Mouse (Mus musculus) kidney, embryonic 16.5 days (tissue): ENCODE data around the gene Usp34. TPM values are rescaled to one million over a fixed set of nuclear protein-coding genes. Genes with fewer than 3 reads are reported as not detected.
"Not testable (repeated sequence)": the region's sequence is repeated elsewhere in the genome, so short reads cannot be mapped to it uniquely, and the experiment has no call there.

ENCODE experiments used
- ATAC-seq: fragments of 200-750 bp; cut with Nextera tagmentation; 2 replicates; pipeline ENCODE4 v1.8.0; 2017; ENCODE audit warnings: moderate TSS enrichment; ENCODE audit not compliant: low FRiP score, low TSS enrichment
- H3K27ac ChIP-seq: fragments of 300-500 bp; sonication (generic); 2 replicates; pipeline ENCODE4 v1.5.1; 2014; ENCODE audit warnings: low read length
- H3K27me3 ChIP-seq: fragments of 300-500 bp; sonication (generic); 2 replicates; pipeline ENCODE4 v1.6.1; 2014; ENCODE audit warnings: low read length, control low read depth, mixed read lengths; ENCODE audit not compliant: insufficient read depth
- H3K36me3 ChIP-seq: fragments of 300-500 bp; sonication (generic); 2 replicates; pipeline ENCODE4 v1.6.1; 2014; ENCODE audit warnings: low read length, control low read depth, mixed read lengths; ENCODE audit not compliant: insufficient read depth
- H3K4me1 ChIP-seq: fragments of 300-500 bp; sonication (generic); 2 replicates; pipeline ENCODE4 v1.6.1; 2014; ENCODE audit warnings: low read length, control low read depth, mixed read lengths; ENCODE audit not compliant: insufficient read depth
- H3K4me2 ChIP-seq: fragments of 300-500 bp; sonication (generic); replicated peaks from 2 replicates; pipeline ENCODE4 v1.6.1; 2014; ENCODE audit warnings: low read depth, low read length
- H3K4me3 ChIP-seq: fragments of 300-500 bp; sonication (generic); 2 replicates; pipeline ENCODE4 v1.5.1; 2014; ENCODE audit warnings: mild to moderate bottlenecking, low read length
- H3K9ac ChIP-seq: fragments of 300-500 bp; sonication (generic); replicated peaks from 2 replicates; pipeline ENCODE4 v1.6.1; 2014; ENCODE audit warnings: low read length
- H3K9me3 ChIP-seq: fragments of 300-500 bp; sonication (generic); 2 replicates; pipeline ENCODE4 v1.6.1; 2016; ENCODE audit warnings: low read length, control low read depth
- WGBS: fragments of 180-500 bp; shearing (Covaris S2); extraction: QIAGEN DNeasy Blood & Tissue Kit; methylation state at CpG from one replicate; pipeline ENCODE4 v1.1.7; 2014; 5-methylcytosine and 5-hydroxymethylcytosine counted together
- polyA plus RNA-seq: library from polyadenylated mRNA; unstranded; fragments of >200 nt; fragmentation: Nextera tagmentation; extraction: Ambion mirVana; gene quantifications from 2 replicates; pipeline ENCODE4 v1.2.1, GENCODE M21; 2015

Usp34 gene
- polyA plus RNA-seq, 1 experiment from 2014 or later, result 22.5 TPM

DNA sequence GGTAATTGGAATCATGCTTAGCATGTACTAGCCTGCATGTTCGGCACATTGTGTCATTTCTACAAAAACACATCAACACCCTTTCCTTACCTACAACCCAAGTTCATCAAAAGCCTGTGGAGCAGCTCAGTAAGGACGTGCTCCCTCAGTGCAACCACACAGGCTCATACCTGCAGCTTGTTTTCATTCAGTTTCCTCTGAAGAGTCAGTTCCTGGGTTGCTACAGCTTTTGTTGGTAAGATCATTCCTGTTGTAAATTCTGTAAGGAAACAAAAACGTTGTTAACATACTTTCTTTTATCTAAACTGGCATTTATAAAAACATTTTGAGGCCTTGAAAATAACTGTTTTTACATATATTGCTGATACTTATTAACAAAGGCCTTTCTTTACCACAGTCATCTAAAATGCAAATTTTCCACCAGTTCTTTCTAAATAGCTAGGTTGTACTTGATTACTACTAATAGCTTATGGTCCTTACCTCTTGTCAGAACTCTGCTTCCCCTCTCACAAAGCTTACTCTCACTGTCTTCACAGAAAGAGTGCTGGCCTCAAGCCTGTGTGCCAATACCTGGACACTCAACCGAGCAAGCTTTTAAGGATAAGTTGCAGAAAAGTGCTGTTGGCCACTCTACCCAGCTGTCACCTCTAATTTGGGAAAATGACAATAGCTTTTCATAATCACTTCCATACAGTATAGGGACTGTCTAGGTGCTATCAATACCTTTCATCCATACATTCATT is 185.5 kb downstream of the Usp34 start:
- Histone ChIP-seq H3K36me3 (peaks cover 64% of the 10 kb centered on the region), H3K9ac (no peak overlapping the region), H3K9me3 (no peaks in the 10 kb centered on the region), H3K4me2 (no peak overlapping the region), H3K27me3 (no peaks in the 10 kb centered on the region), H3K4me3 (no peak overlapping the region), H3K27ac (no peak overlapping the region), H3K4me1 (peaks cover 17% of the 10 kb centered on the region)
- 91% methylated on average over 4 of the region's 4 CpGs for WGBS
- no peak for ATAC-seq

DNA sequence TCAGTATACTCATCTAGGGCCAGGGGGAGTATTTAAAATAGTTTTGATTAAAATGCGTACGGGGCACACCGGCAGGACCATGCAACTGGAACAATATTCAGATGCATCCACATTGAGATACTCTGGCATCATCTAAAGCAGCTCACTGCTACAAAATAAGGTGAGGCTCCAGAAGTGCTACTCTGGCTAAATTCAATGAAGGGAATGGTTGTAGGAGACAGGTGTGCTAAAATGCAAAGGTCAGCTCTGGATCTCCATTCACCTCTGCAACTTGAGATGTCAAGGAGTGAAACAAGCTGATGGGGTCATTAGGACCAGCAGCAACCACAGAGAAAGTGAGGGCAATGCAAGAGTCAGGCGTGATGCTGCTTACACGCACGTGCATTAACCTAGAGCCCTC is 188.5 kb downstream of the Usp34 start:
- H3K9me3 ChIP-seq, result no peaks in the 10 kb centered on the region
- no peak overlapping the region for H3K4me2 ChIP-seq
- peaks cover 42% of the 10 kb centered on the region for H3K36me3 ChIP-seq
- H3K4me3 ChIP-seq, result no peak overlapping the region
- WGBS, result 64% methylated on average over 6 of the region's 6 CpGs
- H3K27ac ChIP-seq, result no peak overlapping the region
- no peak overlapping the region for H3K9ac ChIP-seq
- no peaks in the 10 kb centered on the region for H3K27me3 ChIP-seq
- peaks cover 20% of the 10 kb centered on the region for H3K4me1 ChIP-seq
- no peak for ATAC-seq

DNA sequence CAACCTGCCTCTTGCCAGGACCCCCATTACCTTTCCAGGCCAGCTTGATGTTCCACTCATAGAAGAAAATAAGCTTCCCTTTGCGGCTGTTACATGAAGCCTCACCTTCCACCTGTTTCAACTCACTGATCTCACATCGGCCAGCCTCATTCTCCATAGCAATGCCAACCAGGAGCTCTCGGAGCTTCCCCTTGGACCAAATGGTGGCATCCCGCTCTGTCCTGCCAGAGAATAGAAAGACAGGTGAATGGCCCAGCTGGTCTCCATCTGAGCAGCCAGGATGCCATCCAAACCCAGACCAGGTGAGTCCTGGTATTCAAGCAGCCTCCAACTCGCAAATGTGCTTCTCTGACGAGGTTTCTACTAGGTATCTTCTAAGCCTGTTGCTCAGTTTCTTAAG is 190.0 kb downstream of the Usp34 start:
- H3K9ac ChIP-seq, result peak overlapping the region; percentile 95
- no peaks in the 10 kb centered on the region for H3K9me3 ChIP-seq
- peak overlapping the region; percentile 67 for H3K4me2 ChIP-seq
- ATAC-seq, result no peak
- 22% methylated on average over 6 of the region's 6 CpGs for WGBS
- no peaks in the 10 kb centered on the region for H3K27me3 ChIP-seq
- no peak overlapping the region for H3K27ac ChIP-seq
- peak overlapping the region; percentile 86 for H3K4me3 ChIP-seq
- H3K4me1 ChIP-seq, result peaks cover 20% of the 10 kb centered on the region
- peaks cover 29% of the 10 kb centered on the region for H3K36me3 ChIP-seq

DNA sequence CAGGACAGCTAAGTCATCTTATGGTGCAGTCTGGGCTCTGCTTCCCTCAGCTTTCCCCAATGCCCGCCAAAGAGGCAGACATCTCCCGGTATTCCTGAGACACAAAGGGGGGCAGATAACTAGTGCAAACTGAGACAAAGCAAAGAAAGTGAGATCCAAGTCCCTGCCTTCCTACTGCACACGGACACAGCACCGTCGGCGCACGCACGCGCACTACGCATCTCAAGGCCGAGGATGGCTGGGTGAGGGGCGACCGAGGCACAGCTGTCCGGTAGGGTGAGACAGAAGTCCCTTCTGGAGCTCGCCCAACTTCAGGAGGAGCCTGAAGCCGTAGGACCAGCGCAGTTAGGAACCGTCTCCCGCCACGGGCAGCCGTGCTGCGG is 190.6 kb downstream of the Usp34 start:
- Histone ChIP-seq H3K4me2 (peak overlapping the region; percentile 67), H3K9me3 (no peaks in the 10 kb centered on the region), H3K36me3 (peaks cover 23% of the 10 kb centered on the region), H3K4me1 (peaks cover 20% of the 10 kb centered on the region), H3K27me3 (no peaks in the 10 kb centered on the region), H3K9ac (peak overlapping the region; percentile 95), H3K27ac (peak overlapping the region; percentile 96), H3K4me3 (peak overlapping the region; percentile 86)
- ATAC-seq, result peak; percentile 87
- under 1% methylated on average over 21 of the region's 22 CpGs for WGBS

DNA sequence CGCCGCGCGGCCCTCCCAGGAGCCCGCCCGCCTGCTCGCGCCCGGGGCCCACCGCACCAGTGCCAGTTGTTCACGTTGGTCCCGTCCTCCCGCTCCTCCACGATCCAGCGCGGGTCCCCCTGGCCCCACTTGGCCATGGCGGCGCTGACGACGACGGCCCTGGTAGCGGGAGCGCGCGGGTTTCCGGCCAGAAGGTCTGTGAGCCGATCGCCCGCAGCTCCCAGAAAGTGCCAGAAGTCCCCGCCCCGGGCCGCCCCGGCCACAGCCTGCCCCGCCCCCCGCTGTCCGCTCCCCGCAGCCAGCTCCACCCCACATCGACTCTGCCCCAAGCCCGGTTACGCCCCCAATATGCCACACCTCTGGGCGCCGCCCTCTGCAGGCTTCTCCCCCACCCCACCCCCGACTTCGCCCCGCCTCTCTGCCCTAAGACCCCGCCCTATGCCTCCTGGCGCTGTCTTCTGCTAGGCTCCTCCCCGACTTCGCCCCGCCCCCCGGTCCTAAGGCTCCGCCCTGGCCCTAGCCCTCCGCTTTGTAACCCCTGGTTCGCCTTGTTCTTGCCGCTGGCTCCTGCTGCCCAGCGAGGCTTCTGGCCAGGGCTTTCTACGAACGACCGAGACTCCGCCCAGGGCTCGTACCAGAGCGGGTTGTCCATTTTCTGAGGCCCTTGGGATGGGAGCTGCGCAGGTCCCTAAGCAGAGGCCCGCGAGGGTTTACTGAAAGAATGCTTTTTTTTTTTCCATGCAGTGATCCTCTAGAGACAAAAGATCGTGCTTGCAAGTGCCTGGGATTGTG is 191.2 kb downstream of the Usp34 start, which contains the start of gene Ahsa2:
Gene Ahsa2 (minus strand): TSS at position 313 of the 792 bp plus-strand sequence.
- H3K27ac ChIP-seq, result peak within 1 kb of the TSS; percentile 96
- peak; percentile 97 for ATAC-seq
- whole genome bisulfite sequencing, result under 1% methylated on average over 56 of the region's 66 CpGs
- H3K9ac ChIP-seq, result peak within 1 kb of the TSS; percentile 95
- H3K9me3 ChIP-seq, result no peaks in the 10 kb centered on the region
- peak within 1 kb of the TSS; percentile 69 for H3K4me2 ChIP-seq
- no peaks in the 10 kb centered on the region for H3K27me3 ChIP-seq
- H3K36me3 ChIP-seq, result peaks cover 17% of the 10 kb centered on the region
- H3K4me1 ChIP-seq, result peaks cover 20% of the 10 kb centered on the region
- H3K4me3 ChIP-seq, result peak within 1 kb of the TSS; percentile 86

DNA sequence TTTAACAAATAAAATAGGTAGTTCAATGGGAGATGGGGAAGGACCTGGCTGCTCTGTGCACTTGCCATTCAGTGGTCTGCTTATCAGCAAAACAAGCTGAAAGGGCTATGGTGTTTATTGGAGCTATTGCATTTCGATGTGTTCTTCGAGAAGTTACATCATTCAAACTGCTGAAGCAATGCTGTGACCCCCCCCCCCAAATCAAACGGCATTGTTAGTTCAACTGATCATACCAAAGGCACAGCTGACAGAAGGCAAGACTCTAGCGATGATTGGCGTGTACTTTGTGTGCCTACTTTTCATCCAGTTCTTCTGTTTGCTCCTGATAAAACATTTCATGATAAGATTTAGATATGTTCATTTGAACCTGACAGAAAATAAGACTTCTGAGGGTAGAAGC is 191.9 kb downstream of the Usp34 start:
- ATAC-seq, result no peak
- Histone ChIP-seq H3K36me3 (peaks cover 11% of the 10 kb centered on the region), H3K4me2 (peak overlapping the region; percentile 69), H3K4me3 (peak overlapping the region; percentile 50), H3K27me3 (no peaks in the 10 kb centered on the region), H3K4me1 (peaks cover 20% of the 10 kb centered on the region), H3K9ac (peak overlapping the region; percentile 71), H3K27ac (peak overlapping the region; percentile 72), H3K9me3 (no peaks in the 10 kb centered on the region)
- WGBS, result 66% methylated on average over 5 of the region's 5 CpGs

DNA sequence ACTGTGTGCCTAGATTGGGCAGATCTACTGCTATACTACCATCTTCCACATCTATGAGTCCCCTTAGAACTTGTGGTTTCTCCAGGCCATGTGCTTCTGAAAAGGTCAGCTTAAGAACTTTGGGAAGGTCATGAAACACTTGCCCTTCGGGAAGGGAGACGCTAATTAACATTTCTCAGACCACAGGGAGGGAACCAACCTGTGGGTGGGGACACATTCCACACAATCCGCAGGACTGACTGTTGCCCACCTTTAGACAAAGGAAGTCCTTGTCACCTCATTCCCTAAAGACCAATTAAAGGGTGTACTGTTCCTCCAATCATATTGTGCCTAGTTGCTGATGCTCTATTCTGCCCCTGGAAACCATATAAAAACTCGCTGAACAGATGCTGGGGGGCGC is 198.1 kb downstream of the Usp34 start:
- WGBS, result 77% methylated on average over 5 of the region's 5 CpGs
- not testable (repeated sequence) for H3K27ac ChIP-seq

DNA sequence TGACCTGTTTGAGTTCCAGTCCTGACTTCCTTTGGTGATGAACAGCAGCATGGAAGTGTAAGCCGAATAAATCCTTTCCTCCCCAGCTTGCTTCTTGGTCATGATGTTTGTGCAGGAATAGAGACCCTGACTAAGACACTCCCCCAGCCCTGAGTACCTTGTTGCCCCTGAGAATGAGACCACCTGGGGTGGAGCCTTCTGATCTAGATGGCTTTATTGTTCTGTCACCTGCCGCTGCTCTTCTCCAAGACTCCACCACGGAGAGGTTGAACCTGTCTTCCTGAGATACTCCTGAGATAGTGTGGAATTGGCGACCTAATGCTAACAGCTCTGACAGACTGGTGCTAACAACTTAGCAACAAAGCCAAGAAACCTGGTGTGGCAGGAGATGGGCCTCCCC is 208.1 kb downstream of the Usp34 start:
- H3K4me1 ChIP-seq, ATAC-seq, H3K4me2 ChIP-seq, H3K9me3 ChIP-seq, H3K36me3 ChIP-seq, H3K27ac ChIP-seq, H3K4me3 ChIP-seq, H3K9ac ChIP-seq, H3K27me3 ChIP-seq: not testable (repeated sequence)
- 26% methylated on average over 3 of the region's 4 CpGs for WGBS

More for the DNA sequence above, 198.1 kb downstream of the Usp34 start:
- H3K36me3 ChIP-seq, H3K9ac ChIP-seq, H3K4me3 ChIP-seq, H3K9me3 ChIP-seq, H3K4me1 ChIP-seq, ATAC-seq, H3K4me2 ChIP-seq, H3K27me3 ChIP-seq: not testable (repeated sequence)

DNA sequence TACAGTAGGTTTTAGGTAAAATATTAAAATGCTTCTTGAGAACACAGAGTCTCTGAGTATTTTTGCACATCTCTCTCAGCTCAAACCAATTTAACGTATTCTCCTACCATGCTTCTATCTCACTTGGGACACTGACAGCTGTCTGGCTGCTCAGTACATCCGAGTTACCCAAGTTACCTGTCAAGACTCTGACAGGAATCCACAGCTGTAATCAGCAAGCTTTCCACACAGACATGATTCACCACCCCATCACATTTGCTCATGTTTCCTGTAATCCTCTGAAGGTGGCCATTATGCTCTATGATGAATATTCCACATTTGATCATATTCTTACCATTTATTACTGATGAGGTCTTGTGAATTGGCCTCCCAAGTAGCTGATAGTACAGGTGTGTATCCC is 208.6 kb downstream of the Usp34 start:
- Histone ChIP-seq H3K9ac (no peak overlapping the region), H3K27ac (no peak overlapping the region), H3K4me3 (no peak overlapping the region), H3K9me3 (no peaks in the 10 kb centered on the region), H3K27me3 (no peaks in the 10 kb centered on the region), H3K4me2 (no peak overlapping the region), H3K4me1 (no peaks in the 10 kb centered on the region), H3K36me3 (no peaks in the 10 kb centered on the region)
- no peak for ATAC-seq
- 76% methylated on average over 2 of the region's 2 CpGs for WGBS

DNA sequence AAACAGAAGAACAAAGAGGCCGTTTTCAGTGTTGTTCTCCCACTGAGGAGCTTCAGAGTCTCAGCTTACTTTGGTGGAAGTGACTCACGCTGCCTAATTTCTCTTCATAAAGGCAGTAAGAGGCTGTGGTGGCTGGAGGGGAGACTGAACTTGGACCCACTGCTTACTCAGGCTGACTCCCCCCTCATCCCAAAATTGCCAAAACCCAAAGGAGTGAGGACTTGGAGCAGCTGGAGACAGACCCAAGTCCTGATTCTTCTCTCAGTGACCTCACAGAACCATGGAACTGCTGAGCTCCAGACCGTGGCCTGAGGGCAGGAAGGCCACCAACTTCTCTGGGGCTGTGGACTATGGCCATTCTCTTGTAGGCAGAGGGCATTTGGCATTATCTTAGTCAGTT is 212.3 kb downstream of the Usp34 start:
- WGBS, result 75% methylated on average over 3 of the region's 3 CpGs
- Histone ChIP-seq H3K27me3 (no peaks in the 10 kb centered on the region), H3K27ac (no peak overlapping the region), H3K4me1 (no peaks in the 10 kb centered on the region), H3K4me3 (no peak overlapping the region), H3K9ac (no peak overlapping the region), H3K36me3 (no peaks in the 10 kb centered on the region), H3K4me2 (no peak overlapping the region), H3K9me3 (no peaks in the 10 kb centered on the region)
- no peak for ATAC-seq
